Mouse (Mus musculus) cortical plate, adult 2 months (tissue): ENCODE data around the gene Tmem201. TPM values are rescaled to one million over a fixed set of nuclear protein-coding genes. Genes with fewer than 3 reads are reported as not detected.

Experiments
- H3K27ac ChIP-seq: fragments of 200-500 bp; 2 replicates; pipeline ENCODE4 v1.5.1; 2012; ENCODE audit warnings: low read length, control low read depth, inconsistent platforms; ENCODE audit not compliant: insufficient read depth
- H3K4me1 ChIP-seq: fragments of 200-500 bp; 2 replicates; pipeline ENCODE4 v1.6.1; 2011; ENCODE audit warnings: low read length; ENCODE audit not compliant: control insufficient read depth, insufficient read depth
- H3K4me3 ChIP-seq: fragments of 200-500 bp; 2 replicates; pipeline ENCODE4 v1.5.1; 2011; ENCODE audit warnings: mild to moderate bottlenecking, low read length, control low read depth; ENCODE audit not compliant: insufficient read depth
- CTCF ChIP-seq: fragments of 200-500 bp; IDR thresholded peaks from 2 replicates; pipeline ENCODE4 v1.5.1; 2011; ENCODE audit warnings: mild to moderate bottlenecking, control low read depth, low read length; ENCODE audit not compliant: insufficient read depth; ENCODE audit errors: extremely low read depth
- POLR2A ChIP-seq: fragments of 200-500 bp; IDR thresholded peaks from 2 replicates; pipeline ENCODE4 v1.6.1; 2011; ENCODE audit warnings: mild to moderate bottlenecking, low read length, control low read depth; ENCODE audit not compliant: insufficient read depth; ENCODE audit errors: extremely low read depth
- polyA plus RNA-seq: library from polyadenylated mRNA; depleted of rRNA; stranded (reverse); fragments of >200 nt; gene quantifications from 2 replicates; pipeline ENCODE4 v1.2.3, GENCODE M21; 2012; rRNA removed

Gene Tmem201
- 75.0 and 75.9 TPM in 2 replicates for polyA plus RNA-seq

DNA sequence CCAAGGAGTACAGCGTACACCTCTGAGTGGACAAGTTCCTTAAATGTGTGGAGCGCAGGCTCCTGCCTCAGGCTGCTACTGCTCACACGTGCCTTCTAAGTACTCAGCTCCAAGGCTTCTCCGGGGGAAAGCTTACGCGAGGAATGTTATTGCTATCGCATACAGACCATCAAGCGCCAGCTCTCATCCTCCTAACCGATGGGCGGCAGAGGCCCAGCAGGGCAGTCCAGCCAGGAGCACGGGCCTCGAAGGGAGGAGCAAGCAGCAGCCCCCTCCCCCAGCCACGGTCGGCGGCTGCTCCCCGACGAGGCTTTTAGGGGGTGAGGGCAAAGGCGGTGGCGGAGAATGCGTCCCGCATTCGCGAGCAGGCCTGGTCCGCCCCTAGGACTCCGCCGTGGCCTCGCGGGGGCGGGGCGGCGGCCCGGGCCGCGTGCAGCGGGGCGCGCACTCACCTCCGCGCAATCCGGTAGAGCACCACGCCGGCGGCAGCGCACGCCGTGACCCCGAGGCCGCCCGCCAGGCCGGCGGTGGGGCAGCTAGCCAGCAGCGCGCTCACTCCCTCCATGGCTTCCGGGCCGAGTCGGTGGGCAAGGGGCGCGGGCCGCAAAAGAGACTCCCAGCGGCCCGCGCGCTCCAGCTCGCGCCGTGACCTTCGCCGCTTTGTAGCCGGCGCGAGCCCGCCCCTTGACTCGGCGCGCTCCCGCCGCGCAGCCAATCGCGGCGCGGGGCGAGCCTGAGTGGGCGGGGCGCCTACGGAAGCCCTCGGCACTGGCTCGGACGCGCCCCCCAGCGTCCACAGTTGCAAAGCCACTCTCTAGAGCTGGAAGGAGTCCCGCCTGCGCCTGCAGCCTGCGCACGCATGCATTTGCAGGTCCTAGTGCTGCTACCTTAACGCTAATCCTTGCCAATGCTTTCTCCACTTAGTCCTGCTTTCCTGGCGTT, at the start of gene Tmem201:
Gene Tmem201, minus strand, starts transcription at position 662 of the 942 bp plus-strand sequence.
- TF ChIP-seq CTCF (peak; percentile 61), POLR2A (peak; percentile 52; the same call in 1 of the 2 replicates)
- Histone ChIP-seq H3K4me3 (peak within 1 kb of the TSS; percentile 59), H3K27ac (no peak within 1 kb of the TSS; the same call in 1 of the 2 replicates), H3K4me1 (peaks cover 16% of the 10 kb centered on the region)

DNA sequence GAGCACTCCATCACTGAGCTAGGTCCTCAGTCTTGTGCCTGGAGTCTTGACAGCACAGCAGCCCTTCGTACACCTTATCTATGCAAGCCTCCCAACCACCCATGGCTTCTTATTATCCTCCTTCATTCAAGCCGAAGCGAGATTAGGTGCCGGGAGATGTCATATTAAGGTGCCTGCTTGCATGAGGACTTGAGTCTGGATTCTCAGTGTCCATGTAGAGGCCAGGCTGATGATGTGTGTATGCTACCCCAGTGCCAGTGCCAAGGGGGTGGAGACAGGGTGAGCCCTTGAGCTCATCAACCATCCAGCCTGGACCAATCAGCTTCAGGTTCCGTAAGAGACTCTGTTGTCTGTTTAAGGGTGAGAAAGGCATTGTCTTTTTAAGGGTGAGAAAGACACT, 47.1 kb upstream of the Tmem201 start:
- no peaks in the 10 kb centered on the region for H3K4me1 ChIP-seq

DNA sequence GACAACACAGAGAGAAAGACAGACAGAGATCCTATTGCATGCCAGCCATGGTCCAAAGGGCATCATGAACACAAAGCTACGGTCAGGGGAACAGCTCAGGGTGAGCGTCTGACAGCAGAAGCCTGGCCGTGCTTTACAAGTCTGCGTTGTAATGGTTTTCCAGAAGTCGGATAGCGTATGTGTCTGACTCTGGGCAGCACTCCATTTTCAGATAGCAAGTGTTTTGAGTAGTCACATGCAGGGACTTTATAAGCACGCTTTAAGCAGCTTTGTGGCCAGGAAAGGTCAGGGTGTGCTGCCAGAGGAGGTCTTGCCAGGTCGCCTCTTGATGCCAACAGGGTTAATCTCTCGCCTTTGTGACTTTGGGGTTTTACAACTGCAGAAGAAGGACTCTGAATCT, 46.5 kb upstream of the Tmem201 start:
- TF ChIP-seq CTCF = no peak
- H3K27ac ChIP-seq = no peak overlapping the region

More for the DNA sequence above, 47.1 kb upstream of the Tmem201 start:
- no peak for TF ChIP-seq CTCF
- no peak for TF ChIP-seq POLR2A
- Histone ChIP-seq H3K27ac (no peak overlapping the region), H3K4me3 (no peak overlapping the region)

DNA sequence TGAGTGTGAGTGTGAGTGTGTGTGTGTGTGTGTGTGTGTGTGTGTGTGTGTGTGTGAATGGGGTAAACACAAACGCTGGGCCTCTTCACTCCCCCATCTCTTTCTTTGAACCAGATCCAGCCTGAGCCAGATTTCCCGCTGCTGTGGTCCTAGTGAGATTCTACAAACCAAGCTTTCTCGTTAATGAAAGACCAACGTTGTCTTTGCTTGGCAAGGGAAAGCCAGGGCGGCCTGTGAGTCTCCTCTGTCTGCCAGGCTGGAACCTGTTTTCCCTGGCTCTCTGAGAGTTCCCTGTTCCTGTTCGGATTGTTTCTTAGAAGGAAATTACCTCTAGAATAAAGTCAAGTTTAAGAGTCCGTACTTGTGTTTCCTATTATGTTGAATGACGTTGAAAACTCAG, 45.1 kb upstream of the Tmem201 start:
- Histone ChIP-seq H3K4me1 (no peaks in the 10 kb centered on the region), H3K4me3 (no peak overlapping the region), H3K27ac (no peak overlapping the region)
- TF ChIP-seq POLR2A (no peak), CTCF (no peak)

More for the DNA sequence above, 46.5 kb upstream of the Tmem201 start:
- no peaks in the 10 kb centered on the region for H3K4me1 ChIP-seq
- no peak overlapping the region for H3K4me3 ChIP-seq

DNA sequence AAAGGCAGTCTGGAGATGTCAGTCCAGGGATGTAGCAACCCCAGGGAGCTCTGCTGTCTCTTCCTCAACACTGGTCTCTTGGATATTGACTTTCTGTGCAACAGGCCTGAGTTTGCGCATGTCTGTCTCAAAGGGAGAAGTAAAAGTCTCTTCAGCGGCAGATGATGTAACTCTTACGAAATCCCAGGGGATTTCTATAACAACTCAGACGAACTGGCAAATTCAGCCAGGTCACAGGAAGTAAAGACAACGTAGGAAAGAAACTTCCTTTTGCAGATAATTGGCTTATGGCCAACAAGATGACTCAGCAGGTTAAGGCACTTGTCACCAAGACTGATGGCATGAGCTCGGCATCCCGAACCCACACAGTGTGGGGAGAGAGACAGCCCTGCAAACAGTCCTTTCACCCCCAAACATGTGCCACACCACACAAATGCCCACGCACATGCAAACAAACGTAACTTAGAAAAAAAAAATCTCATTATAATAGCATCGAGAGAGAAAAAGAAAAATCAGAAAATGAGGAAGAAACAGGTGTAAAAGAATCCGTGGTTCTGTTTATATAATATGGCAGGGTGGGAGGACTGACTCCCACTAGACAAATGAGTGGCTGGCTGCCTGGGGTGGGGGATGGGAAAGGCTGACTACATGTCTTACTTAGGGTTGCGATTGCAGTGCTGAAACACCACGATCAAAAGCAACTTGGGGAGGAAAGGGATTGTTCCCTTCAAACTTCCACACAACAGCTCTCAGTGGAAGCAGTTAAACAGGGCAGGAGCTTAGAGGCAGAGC, 42.9 kb upstream of the Tmem201 start:
- H3K27ac ChIP-seq = no peak overlapping the region
- H3K4me3 ChIP-seq = no peak overlapping the region
- H3K4me1 ChIP-seq = no peaks in the 10 kb centered on the region
- TF ChIP-seq POLR2A (no peak), CTCF (no peak)

DNA sequence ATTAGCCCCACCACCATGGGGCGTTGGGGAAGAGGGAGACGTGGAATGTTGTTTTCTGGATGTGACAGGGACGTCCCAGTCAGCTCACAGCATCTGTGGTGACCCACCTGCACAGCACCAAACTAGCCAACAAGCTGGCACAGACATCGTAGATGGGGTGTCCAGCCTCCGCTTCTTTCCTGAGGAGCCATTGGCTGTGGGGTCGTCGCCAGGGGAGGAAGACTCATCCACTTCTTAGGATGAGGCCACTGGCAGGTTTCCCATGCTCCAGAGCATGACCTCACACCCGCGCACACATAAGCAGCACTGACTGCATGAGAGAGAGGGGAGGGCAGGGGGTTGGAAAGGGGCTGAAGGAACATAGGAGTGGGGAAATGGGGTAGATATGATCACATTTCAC, 42.1 kb upstream of the Tmem201 start:
- H3K4me3 ChIP-seq = no peak overlapping the region
- no peaks in the 10 kb centered on the region for H3K4me1 ChIP-seq
- TF ChIP-seq CTCF = no peak
- no peak for TF ChIP-seq POLR2A
- H3K27ac ChIP-seq = no peak overlapping the region

DNA sequence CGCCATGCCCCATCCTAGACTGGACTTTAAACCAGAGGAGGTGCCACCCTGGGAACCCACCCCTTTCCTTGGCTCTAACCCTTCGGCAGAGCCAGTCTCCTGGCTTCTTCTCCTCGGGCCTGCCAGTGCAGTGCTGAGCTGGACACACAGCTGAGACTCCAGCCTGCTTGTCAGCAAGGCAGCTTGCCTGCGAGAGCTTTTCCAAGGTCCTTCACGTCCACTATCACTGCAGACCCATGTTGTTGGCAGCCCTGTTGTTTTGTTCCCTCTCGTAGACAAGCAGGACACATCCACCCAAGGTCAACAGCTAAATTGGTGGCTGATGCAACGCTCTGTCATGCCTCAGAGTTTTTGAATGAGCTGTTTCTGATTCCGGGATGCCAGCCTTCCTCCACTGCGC, 39.3 kb upstream of the Tmem201 start:
- Histone ChIP-seq H3K27ac (no peak overlapping the region), H3K4me3 (no peak overlapping the region), H3K4me1 (peaks cover 6% of the 10 kb centered on the region)
- TF ChIP-seq POLR2A = no peak

DNA sequence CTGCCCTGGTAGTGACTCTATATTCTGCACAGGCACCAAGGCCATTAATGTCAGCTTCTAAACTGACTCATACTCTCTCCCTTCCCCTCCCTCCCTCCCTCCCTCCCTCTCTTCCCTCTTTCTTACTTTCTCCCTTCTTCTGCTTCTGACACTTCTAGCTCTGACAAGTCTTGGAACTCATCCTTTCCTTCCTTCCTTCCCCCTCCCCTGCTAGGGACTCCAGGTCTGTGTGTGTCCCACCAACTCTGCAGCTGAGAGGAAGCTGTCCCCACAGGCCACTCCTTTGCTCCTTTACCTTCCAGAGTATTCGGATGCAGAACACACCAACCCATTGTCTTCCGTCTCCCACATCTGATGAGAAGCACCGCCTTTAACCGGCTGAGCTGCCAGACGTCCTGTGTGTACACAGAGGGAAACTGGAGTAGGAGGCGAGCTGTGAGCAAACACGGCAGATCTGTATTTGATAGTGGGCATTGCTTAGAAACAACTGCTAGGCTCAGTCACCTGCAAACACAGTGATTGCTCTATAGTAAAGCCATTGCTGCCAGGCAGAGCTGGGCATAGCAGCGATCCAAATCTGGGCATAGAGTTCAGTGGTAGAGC, 38.0 kb upstream of the Tmem201 start:
- H3K4me3 ChIP-seq = no peak overlapping the region
- peaks cover 6% of the 10 kb centered on the region for H3K4me1 ChIP-seq
- TF ChIP-seq CTCF (no peak), POLR2A (no peak)
- no peak overlapping the region for H3K27ac ChIP-seq

DNA sequence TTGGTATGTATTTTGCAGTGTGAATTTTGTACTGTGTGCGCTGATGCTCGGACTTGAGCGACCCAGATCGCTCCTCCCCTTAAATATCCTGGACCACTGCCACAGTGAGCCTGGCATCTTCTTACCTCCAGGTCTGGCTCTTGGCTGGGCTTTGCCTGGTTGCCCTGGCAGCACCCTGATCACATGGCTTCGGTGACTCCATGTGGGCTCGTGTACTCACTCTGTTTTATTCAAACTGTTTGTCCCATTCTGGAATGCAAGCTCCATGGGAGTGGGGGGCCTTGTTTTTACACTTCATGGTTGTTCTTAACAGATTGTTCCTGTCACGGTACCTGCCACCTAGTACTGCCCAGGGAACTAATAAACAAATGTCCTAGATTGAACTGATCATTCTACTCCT, 37.5 kb upstream of the Tmem201 start:
- Histone ChIP-seq H3K4me3 (no peak overlapping the region), H3K4me1 (peaks cover 6% of the 10 kb centered on the region), H3K27ac (no peak overlapping the region)
- TF ChIP-seq CTCF (no peak), POLR2A (no peak)

DNA sequence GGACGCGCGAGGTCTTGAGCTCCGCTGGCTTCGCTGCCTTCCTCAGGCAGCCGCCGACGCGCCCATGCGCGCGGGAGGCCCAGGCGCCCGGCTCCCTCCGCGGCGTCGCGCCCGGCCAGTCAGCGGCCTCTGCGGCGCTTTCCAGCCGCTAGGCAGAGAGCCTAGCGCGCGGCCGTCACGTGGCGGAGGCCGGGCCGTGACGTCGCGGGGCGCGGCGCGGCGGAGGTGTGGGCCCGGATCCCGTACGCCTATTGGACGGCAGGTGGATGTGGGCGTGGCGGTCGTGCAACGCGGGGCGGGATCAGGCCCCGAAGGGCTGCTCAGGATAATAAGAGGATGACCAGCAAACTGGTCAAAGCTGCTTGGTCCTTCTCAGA, 36.2 kb upstream of the Tmem201 start, which contains the start of gene Slc25a33:
Gene Slc25a33, minus strand, starts transcription at position 184 of the 377 bp plus-strand sequence.
- Histone ChIP-seq H3K4me3 (peak within 1 kb of the TSS; percentile 76), H3K4me1 (peaks cover 6% of the 10 kb centered on the region), H3K27ac (peak within 1 kb of the TSS; percentile 96)
- no peak for TF ChIP-seq CTCF
- TF ChIP-seq POLR2A = peak; percentile 80
